Mouse (Mus musculus) ES-E14 (cell line): Measurements from ENCODE around the gene Cfap300.

Experiments used
- CHD2 ChIP-seq: IDR thresholded peaks from 2 replicates; pipeline ENCODE4 v1.6.1; 2014; ENCODE audit warnings: mild to moderate bottlenecking, low read depth, low read length, inconsistent platforms
- MAFK ChIP-seq: IDR thresholded peaks from 2 replicates; pipeline ENCODE4 v1.6.1; 2014; ENCODE audit warnings: mild to moderate bottlenecking, low read depth, low read length, inconsistent platforms; ENCODE audit not compliant: insufficient read depth
- ZC3H11A ChIP-seq: IDR thresholded peaks from 2 replicates; pipeline ENCODE4 v1.6.1; 2012; ENCODE audit warnings: low read depth, mild to moderate bottlenecking, inconsistent platforms, low read length, borderline replicate concordance

DNA sequence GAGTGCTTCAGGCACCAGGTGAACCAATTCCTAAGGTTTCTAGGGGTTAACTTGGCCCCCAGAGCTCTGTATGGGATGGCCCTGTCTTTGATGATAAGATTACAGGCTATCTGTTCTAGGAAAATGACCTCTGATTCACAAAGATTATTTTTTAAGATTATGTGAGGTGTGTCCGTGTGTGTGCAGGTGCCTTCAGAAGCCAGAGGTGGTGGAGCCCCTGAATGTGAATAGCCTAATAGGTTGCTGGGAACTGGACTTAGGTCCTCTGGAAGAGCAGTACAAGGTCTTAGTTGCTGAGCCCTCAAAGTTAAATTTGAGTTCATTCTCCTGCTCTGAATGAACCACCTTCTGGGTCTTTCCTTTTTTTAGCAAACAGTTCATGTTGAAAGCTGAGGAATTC lies 8.5 kb downstream of the Cfap300 start:
- no peak for TF ChIP-seq ZC3H11A
- no peak for TF ChIP-seq CHD2
- TF ChIP-seq MAFK: no peak
